Mouse (Mus musculus) CH12.LX (cell line): ENCODE data around the gene Gm6309. TPM values are rescaled to one million over a fixed set of nuclear protein-coding genes. Genes with fewer than 3 reads are reported as not detected.

Experiments used
- DNase-seq: peaks from one replicate; pipeline ENCODE4 v3.0.0-alpha.2; 2013; ENCODE audit errors: extremely low read depth
- H3K27ac ChIP-seq: 2 replicates; pipeline ENCODE4 v1.5.1; 2012; ENCODE audit warnings: low read depth, mild to moderate bottlenecking, control low read depth, moderate library complexity; ENCODE audit not compliant: insufficient read depth
- H3K27me3 ChIP-seq: replicated peaks from 2 replicates; pipeline ENCODE3; 2012; ENCODE audit warnings: inconsistent platforms
- H3K36me3 ChIP-seq, 2 experiments: replicated peaks in 1 of 2; 2 replicates each; pipeline versions ENCODE3 to v1.6.1; 2012; ENCODE audit warnings: inconsistent platforms in 1 of 2, low read length in 1 of 2, mild to moderate bottlenecking in 1 of 2, mixed read lengths in 1 of 2, moderate library complexity in 1 of 2; ENCODE audit not compliant: control insufficient read depth in 1 of 2, insufficient read depth in 1 of 2
- H3K4me1 ChIP-seq, 2 experiments: 2 replicates each; pipeline ENCODE4 v1.6.1; 2012; ENCODE audit warnings: inconsistent platforms in 1 of 2, moderate library complexity in 1 of 2; ENCODE audit not compliant: insufficient read depth in 2 of 2, control insufficient read depth in 1 of 2
- H3K4me2 ChIP-seq: 2 replicates; pipeline ENCODE4 v1.6.1; 2012; ENCODE audit warnings: low read depth, mild to moderate bottlenecking, control low read depth; ENCODE audit not compliant: poor library complexity, insufficient read depth, severe bottlenecking
- H3K4me3 ChIP-seq, 3 experiments: fragments of 150-350 bp in 1 of 3; sonication (generic) in 1 of 3; replicated peaks in 1 of 3; 2 replicates each; pipeline versions ENCODE3 to v1.5.1; 2011 to 2012; ENCODE audit warnings: low read depth in 2 of 3, low read length in 2 of 3, mild to moderate bottlenecking in 2 of 3, moderate library complexity in 2 of 3, control low read depth in 1 of 3, improper control_type of control experiment in 1 of 3, inconsistent platforms in 1 of 3, mixed read lengths in 1 of 3; ENCODE audit not compliant: poor library complexity in 1 of 3
- H3K79me2 ChIP-seq: replicated peaks from 2 replicates; pipeline ENCODE4 v1.6.1; 2012; ENCODE audit warnings: mild to moderate bottlenecking, moderate library complexity; ENCODE audit not compliant: control insufficient read depth, poor library complexity, insufficient read depth, severe bottlenecking; ENCODE audit errors: extremely low read depth
- H3K9ac ChIP-seq: 2 replicates; pipeline ENCODE4 v1.6.1; 2012; ENCODE audit warnings: low read depth, mild to moderate bottlenecking, control low read depth, moderate library complexity; ENCODE audit not compliant: insufficient read depth
- H3K9me3 ChIP-seq: replicated peaks from 2 replicates; pipeline ENCODE3; 2012; ENCODE audit warnings: low read length, inconsistent platforms, mixed read lengths
- CHD1 ChIP-seq: IDR thresholded peaks from 2 replicates; pipeline ENCODE4 v1.6.1; 2012; ENCODE audit warnings: low read depth, low read length, improper control_type of control experiment, inconsistent platforms
- CTCF ChIP-seq, 2 experiments: IDR thresholded peaks in 1 of 2; conservative IDR thresholded peaks in 1 of 2; 2 replicates each; pipeline ENCODE4 v1.5.1; 2011 to 2012; ENCODE audit warnings: low read depth in 2 of 2, low read length in 2 of 2, improper control_type of control experiment in 1 of 2, inconsistent platforms in 1 of 2, mild to moderate bottlenecking in 1 of 2, moderate library complexity in 1 of 2
- EP300 ChIP-seq: IDR thresholded peaks from 2 replicates; pipeline ENCODE4 v1.6.1; 2011; ENCODE audit warnings: low read length, improper control_type of control experiment
- IRF4 ChIP-seq: IDR thresholded peaks from 2 replicates; pipeline ENCODE4 v1.6.1; 2014; ENCODE audit warnings: low read depth, mild to moderate bottlenecking, inconsistent platforms, low read length, improper control_type of control experiment
- JUN ChIP-seq: IDR thresholded peaks from 2 replicates; pipeline ENCODE4 v1.6.1; 2011; ENCODE audit warnings: low read depth, mild to moderate bottlenecking, low read length, improper control_type of control experiment, moderate library complexity; ENCODE audit not compliant: insufficient read depth
- JUND ChIP-seq: conservative IDR thresholded peaks from 2 replicates; pipeline ENCODE4 v1.6.1; 2011; ENCODE audit warnings: low read depth, low read length, improper control_type of control experiment
- MAX ChIP-seq: IDR thresholded peaks from 2 replicates; pipeline ENCODE4 v1.6.1; 2011; ENCODE audit warnings: low read length, improper control_type of control experiment
- MYC ChIP-seq: IDR thresholded peaks from 2 replicates; pipeline ENCODE4 v1.6.1; 2011; ENCODE audit warnings: low read depth, mild to moderate bottlenecking, improper control_type of control experiment, low read length
- RAD21 ChIP-seq: IDR thresholded peaks from 2 replicates; pipeline ENCODE4 v1.6.1; 2011; ENCODE audit warnings: low read depth, mild to moderate bottlenecking, low read length, improper control_type of control experiment, moderate library complexity
- USF2 ChIP-seq: conservative IDR thresholded peaks from 2 replicates; pipeline ENCODE4 v1.6.1; 2011; ENCODE audit warnings: low read depth, low read length, improper control_type of control experiment
- ZMIZ1 ChIP-seq: IDR thresholded peaks from 2 replicates; pipeline ENCODE4 v1.6.1; 2012; ENCODE audit warnings: low read depth, mild to moderate bottlenecking, inconsistent platforms, low read length, improper control_type of control experiment
- dilution Hi-C: fragments of 300-500 bp; cut with MboI; formaldehyde crosslinking; loops from 2 replicates; pipeline ENCODE4 v1.14.3; 2020; ENCODE audit warnings: low sequenced_read_pairs; ENCODE audit not compliant: extremely low pct_unique_long_range_greater_than_20kb, extremely low pct_ligation_motif_present
- in situ Hi-C: fragments of 300-500 bp; cut with MboI; formaldehyde crosslinking; loops from 3 replicates; pipeline ENCODE4 v1.14.3; 2019; ENCODE audit warnings: low sequenced_read_pairs, low pct_ligation_motif_present, low pct_unique_long_range_greater_than_20kb, mixed read lengths
- polyA plus RNA-seq: library from polyadenylated mRNA; unstranded; fragments of >175 nt; gene quantifications from 2 replicates; pipeline ENCODE4 v1.2.1, GENCODE M21; 2012; ENCODE audit warnings: low read depth; ENCODE audit not compliant: insufficient read length
- total RNA-seq, 2 experiments: library from RNA; depleted of rRNA; stranded (reverse); fragments of 300-350 nt in 1 of 2; fragments of >200 nt in 1 of 2; gene quantifications; 2 replicates each; pipeline ENCODE4 v1.2.3; 2012 to 2014

Gm6309 gene
- total and polyA plus RNA-seq, 3 experiments = not detected

GRCm38 (mm10) chr5:146150454-146150853, 20.1 kb downstream of the Gm6309 start:
- in situ Hi-C loops (no loop called here), dilution Hi-C loops (no loop called here)
- DNase-seq = peak; percentile 58
- peaks cover 0 to 7% of the 10 kb centered on the region in 2 experiments; a peak in 2 of 4 replicates for H3K4me1 ChIP-seq
- H3K9me3 ChIP-seq = no peaks in the 10 kb centered on the region
- no peak overlapping the region for H3K27ac ChIP-seq
- H3K4me3 ChIP-seq = no peak overlapping the region
- TF ChIP-seq EP300 (peak; percentile 84), MAX (no peak), JUN (0 out of 2 replicates have a peak, but pooled peaks have one; percentile 32), IRF4 (peak; percentile 79), JUND (peak; percentile 74)
- no peak overlapping the region for H3K4me2 ChIP-seq
- H3K9ac ChIP-seq = no peak overlapping the region
- no peaks in the 10 kb centered on the region for H3K79me2 ChIP-seq
- peaks cover 3% of the 10 kb centered on the region for H3K27me3 ChIP-seq
- no peaks in the 10 kb centered on the region for H3K36me3 ChIP-seq

DNA sequence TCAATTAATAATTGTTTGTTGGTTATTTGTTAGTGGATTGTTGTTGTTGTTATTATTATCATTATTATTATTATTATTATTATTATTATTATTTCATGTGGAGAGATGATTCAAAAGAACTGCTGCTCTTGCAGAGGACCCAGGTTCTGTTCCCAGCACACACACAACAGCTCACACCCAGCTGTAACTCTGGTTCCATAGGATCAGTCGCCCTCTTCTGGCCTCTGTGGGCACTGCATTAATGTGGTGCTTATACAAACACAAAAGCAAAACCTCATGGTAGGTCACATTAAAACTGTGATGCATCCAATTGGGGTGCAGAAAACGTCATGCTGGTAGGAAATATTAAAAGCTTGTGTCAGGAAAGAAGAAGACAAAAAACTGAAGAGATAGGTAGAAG, 22.6 kb downstream of the Gm6309 start:
- in situ Hi-C loops = no loop called here
- DNase-seq = peak; percentile 5

More for the DNA sequence above, 22.6 kb downstream of the Gm6309 start:
- no peaks in the 10 kb centered on the region for H3K79me2 ChIP-seq
- H3K4me2 ChIP-seq = no peak overlapping the region
- no peak overlapping the region for H3K9ac ChIP-seq
- H3K4me3 ChIP-seq = no peak overlapping the region
- H3K36me3 ChIP-seq = no peaks in the 10 kb centered on the region
- TF ChIP-seq USF2 (no peak), RAD21 (no peak), CHD1 (no peak), MYC (no peak), ZMIZ1 (no peak), CTCF (conservative IDR thresholded peaks at IDR 0.05 in 1 of 2, IDR thresholded peaks at IDR 0.05 in 1 of 2; ENCODE audit: low read depth in 2 of 2, low read length in 2 of 2) (peak in 1 of 2 experiments; percentile 33; a peak in 3 of 4 replicates)
- dilution Hi-C loops = no loop called here
- H3K9me3 ChIP-seq = no peaks in the 10 kb centered on the region
- peaks cover 0 to 7% of the 10 kb centered on the region in 2 experiments; a peak in 2 of 4 replicates for H3K4me1 ChIP-seq
- H3K27me3 ChIP-seq = peaks cover 2% of the 10 kb centered on the region
- no peak overlapping the region for H3K27ac ChIP-seq

Other genes with a start within 250 kb of the Gm6309 start
- not detected in 2 replicates for gene Cyp3a25, start 161.1 kb downstream of the Gm6309 start, total RNA-seq (2012; rRNA removed)
- not detected in 2 replicates for gene Cyp3a25, start 161.1 kb downstream of the Gm6309 start, total RNA-seq (2014; rRNA removed)
- gene Cyp3a25, start 161.1 kb downstream of the Gm6309 start, polyA plus RNA-seq = not detected in 2 replicates
- not detected in 2 replicates for gene Cyp3a59, start 91.5 kb downstream of the Gm6309 start, total RNA-seq (2012; rRNA removed)
- not detected in 2 replicates for gene Cyp3a59, start 91.5 kb downstream of the Gm6309 start, total RNA-seq (2014; rRNA removed)
- gene Cyp3a59, start 91.5 kb downstream of the Gm6309 start, polyA plus RNA-seq = not detected in 2 replicates
- gene Gm5565, start 10.2 kb downstream of the Gm6309 start, total RNA-seq (2012; rRNA removed) = not detected in 2 replicates
- gene Gm5565, start 10.2 kb downstream of the Gm6309 start, total RNA-seq (2014; rRNA removed) = not detected in 2 replicates
- not detected in 2 replicates for gene Gm5565, start 10.2 kb downstream of the Gm6309 start, polyA plus RNA-seq
- not detected in 2 replicates for gene 1700001J03Rik, start 14.6 kb upstream of the Gm6309 start, total RNA-seq (2012; rRNA removed)
- not detected in 2 replicates for gene 1700001J03Rik, start 14.6 kb upstream of the Gm6309 start, total RNA-seq (2014; rRNA removed)
- gene 1700001J03Rik, start 14.6 kb upstream of the Gm6309 start, polyA plus RNA-seq = 0.44 TPM in 1 of 2 replicates, not detected in the other
- 20.7 and 21.4 TPM in 2 replicates for gene Rnf6, start 50.8 kb upstream of the Gm6309 start, total RNA-seq (2012; rRNA removed)
- gene Rnf6, start 50.8 kb upstream of the Gm6309 start, total RNA-seq (2014; rRNA removed) = 15.9 and 19.1 TPM in 2 replicates
- 22.7 and 24.1 TPM in 2 replicates for gene Rnf6, start 50.8 kb upstream of the Gm6309 start, polyA plus RNA-seq
- gene Cdk8, start 60.5 kb upstream of the Gm6309 start, total RNA-seq (2012; rRNA removed) = 52.6 and 55.0 TPM in 2 replicates
- gene Cdk8, start 60.5 kb upstream of the Gm6309 start, total RNA-seq (2014; rRNA removed) = 99.1 and 112 TPM in 2 replicates
- 65.4 and 69.9 TPM in 2 replicates for gene Cdk8, start 60.5 kb upstream of the Gm6309 start, polyA plus RNA-seq
- gene Wasf3, start 214.3 kb upstream of the Gm6309 start, total RNA-seq (2012; rRNA removed) = not detected in 2 replicates
- not detected in 2 replicates for gene Wasf3, start 214.3 kb upstream of the Gm6309 start, total RNA-seq (2014; rRNA removed)
- not detected in 2 replicates for gene Wasf3, start 214.3 kb upstream of the Gm6309 start, polyA plus RNA-seq